Mouse (Mus musculus) adipose tissue, adult 10 weeks (tissue): ENCODE results near the gene Fitm2. TPM values are rescaled to one million over a fixed set of nuclear protein-coding genes. Genes with fewer than 3 reads are reported as not detected.

Experiments used
- polyA plus RNA-seq: library from polyadenylated mRNA; stranded (reverse); fragments of 350-450 nt; fragmentation: Illumina TruSeq; extraction: RNeasy Lipid Tissue Mini Kit (QIAGEN cat#74804); gene quantifications from one replicate; pipeline ENCODE4 v1.2.3, GENCODE M21; 2014; ENCODE audit warnings: low read depth, low replicate concordance

Fitm2 gene
- 44.0 TPM for polyA plus RNA-seq

DNA sequence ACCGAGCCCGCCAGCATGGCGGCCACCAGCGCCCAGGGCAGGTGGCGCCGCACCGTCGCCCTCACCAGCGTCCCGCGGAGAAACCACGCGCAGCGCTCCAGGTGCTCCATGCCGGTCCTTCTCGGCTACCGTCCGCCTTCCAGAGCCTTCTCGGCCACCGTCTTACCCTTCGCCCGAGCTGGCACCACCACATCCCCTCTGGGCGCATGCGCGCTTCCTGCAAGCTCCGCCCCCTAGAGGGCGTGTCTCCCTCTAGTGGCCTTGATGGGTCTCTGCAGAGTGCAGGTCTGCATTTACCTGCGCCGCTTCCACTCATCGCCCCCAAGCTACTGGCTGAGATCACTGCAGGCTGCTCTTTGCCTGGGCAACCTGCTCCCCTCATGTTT, at the start of gene Fitm2:
Gene Fitm2 (minus strand): TSS at position 164 of the 386 bp plus-strand sequence.

DNA sequence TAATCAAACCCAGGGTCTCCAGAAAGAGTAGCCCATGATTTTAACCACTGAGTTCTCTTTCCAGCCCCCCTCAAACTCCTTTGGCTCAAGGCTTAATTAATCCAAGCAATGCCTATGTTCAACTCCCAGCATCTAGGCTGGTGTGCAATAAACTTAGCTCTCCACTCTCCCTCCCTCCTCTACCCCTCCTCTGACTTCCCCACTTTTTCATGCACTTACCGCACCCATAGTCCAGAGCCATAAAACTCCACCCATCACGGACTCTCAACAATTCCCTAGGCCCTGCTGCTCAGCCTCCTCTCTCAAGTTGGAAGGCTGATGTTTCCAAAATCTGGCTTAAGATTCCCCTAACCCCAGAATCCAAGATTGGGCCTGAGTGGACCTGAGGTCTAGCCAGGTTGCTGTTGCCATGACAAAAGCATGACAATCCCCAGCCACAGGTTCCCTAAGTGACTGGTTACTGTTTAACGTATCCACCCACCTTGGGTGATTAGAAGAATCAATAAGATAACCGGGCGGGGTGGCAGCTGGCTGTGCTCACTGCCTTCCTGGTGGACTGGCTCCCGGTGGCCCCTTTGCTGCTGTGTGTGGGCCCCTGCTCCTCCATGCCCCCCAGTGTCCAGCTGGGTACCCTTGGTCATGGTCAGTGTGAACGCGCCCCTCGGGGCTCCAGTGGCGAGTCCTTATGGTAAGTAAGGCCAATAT, 34.0 kb upstream of the Fitm2 start, which contains the start of gene Hnf4a:
Gene Hnf4a (plus strand): TSS at position 509 of the 705 bp plus-strand sequence.

DNA sequence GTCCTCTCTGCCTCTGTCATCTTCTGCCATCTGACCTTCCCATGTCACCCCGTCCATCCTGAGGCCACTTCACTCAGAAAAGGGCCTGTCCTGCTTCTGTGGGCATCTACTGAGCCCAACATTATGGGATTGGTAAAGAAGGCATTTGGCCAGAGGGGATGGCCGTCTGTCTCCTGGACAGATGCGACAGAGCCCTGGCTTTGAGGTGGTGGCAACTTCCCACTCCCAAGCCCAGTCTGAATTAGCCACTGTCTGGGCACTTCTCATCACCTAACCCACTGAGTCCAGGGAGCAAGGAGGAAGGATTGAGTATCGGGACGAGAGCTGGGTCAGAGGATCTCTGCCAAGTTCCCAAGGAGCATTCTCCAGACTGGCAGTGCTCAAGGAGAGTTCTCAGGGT, 19.6 kb upstream of the Fitm2 start, which contains the start of gene R3hdml:
Gene R3hdml (plus strand): TSS at position 301 of the 400 bp plus-strand sequence.

DNA sequence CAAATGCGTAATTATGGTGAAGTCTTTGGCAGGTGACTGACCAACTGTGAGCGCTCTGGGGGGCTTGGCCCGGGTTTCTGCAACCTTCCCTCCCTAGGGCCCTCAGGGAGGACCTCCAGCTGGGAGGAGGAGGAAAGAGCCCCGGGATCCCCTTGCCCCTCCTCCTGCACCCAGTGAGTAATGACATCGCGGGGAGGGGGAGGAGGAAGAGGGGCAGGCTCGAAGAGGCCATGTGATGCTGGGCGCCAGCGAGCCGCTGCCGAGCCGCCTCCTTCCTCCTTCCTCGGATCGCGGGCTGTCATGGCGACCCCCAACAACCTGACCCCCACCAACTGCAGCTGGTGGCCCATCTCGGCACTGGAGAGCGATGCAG, 34.2 kb downstream of the Fitm2 start, which contains the start of gene Gdap1l1:
Gene Gdap1l1 (plus strand): TSS at position 231 of the 373 bp plus-strand sequence.

DNA sequence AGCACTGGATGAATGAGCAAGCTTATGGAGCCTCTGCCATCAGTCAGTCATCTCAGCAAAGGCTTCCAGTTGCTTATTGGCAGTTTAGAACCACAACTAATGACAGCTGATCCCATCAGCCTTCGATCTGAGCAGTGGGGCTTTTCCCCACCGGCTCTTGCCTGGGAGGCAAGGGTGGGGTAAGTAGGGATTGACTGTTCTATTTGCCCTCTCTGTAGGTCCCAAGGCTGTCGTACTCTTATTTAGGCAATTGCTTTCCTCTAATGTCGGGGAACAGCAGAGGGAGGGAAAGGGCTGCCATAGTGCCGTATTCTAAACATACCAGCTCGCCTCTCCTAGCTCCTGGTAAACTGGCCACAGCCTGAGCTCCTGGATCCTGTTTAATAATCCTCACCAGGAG, 47.8 kb downstream of the Fitm2 start, which contains the start of gene Oser1:
Gene Oser1 (minus strand): TSS at position 101 of the 400 bp plus-strand sequence.

Other genes with a start within 250 kb of the Fitm2 start
- 4.1 TPM for gene Jph2, start 74.6 kb downstream of the Fitm2 start, polyA plus RNA-seq
- gene Oser1, start 47.9 kb downstream of the Fitm2 start, polyA plus RNA-seq = 48.4 TPM
- 1.4 TPM for gene Gdap1l1, start 34.2 kb downstream of the Fitm2 start, polyA plus RNA-seq
- gene R3hdml, start 19.7 kb upstream of the Fitm2 start, polyA plus RNA-seq = not detected
- gene Hnf4a, start 34.2 kb upstream of the Fitm2 start, polyA plus RNA-seq = 5.8 TPM
- gene Ttpal, start 129.7 kb upstream of the Fitm2 start, polyA plus RNA-seq = 14.7 TPM
- gene Serinc3, start 172.5 kb upstream of the Fitm2 start, polyA plus RNA-seq = 547 TPM
- 65.9 TPM for gene Pkig, start 185.8 kb upstream of the Fitm2 start, polyA plus RNA-seq